Mouse (Mus musculus) layer of hippocampus, postnatal 36 days (tissue): ENCODE measurements around the gene Fam76a. TPM values are rescaled to one million over a fixed set of nuclear protein-coding genes. Genes with fewer than 3 reads are reported as not detected.

Experiments
- DNase-seq, 2 experiments: peaks; one replicate each; pipeline ENCODE4 v3.0.0; 2022
- total RNA-seq, 2 experiments: library from RNA; stranded (reverse); gene quantifications; 2 replicates each; pipeline ENCODE4 v1.2.3; 2021

Gene Fam76a
- total RNA-seq, result 10 to 100 TPM; 52.4 to 53.3 TPM

DNA sequence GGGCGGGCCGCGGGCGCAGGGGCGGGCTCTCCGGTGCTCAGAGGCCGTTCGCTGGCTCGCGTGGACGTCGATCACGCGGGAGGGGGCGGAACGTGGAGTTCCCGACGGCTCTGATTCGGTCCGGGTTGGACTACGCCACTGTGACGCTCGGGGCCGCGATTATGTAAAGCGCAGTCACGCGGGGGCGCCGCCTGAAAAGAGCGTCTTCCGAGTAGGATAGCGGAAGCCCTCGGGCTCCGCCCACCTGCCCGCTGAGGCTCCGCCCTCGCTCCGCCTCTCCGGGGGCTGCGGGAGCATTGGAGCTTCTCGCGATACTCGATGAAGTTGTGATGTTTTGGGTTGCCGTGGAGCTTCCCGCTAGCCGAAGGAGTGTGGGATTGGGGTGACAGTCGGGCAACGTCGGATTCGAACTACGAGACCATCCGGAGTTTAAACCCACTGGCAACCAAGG is at the start of gene Fam76a:
Fam76a (minus strand) TSS at position 1 of the 451 bp plus-strand sequence.
- DNase-seq, result peak; percentile 100

DNA sequence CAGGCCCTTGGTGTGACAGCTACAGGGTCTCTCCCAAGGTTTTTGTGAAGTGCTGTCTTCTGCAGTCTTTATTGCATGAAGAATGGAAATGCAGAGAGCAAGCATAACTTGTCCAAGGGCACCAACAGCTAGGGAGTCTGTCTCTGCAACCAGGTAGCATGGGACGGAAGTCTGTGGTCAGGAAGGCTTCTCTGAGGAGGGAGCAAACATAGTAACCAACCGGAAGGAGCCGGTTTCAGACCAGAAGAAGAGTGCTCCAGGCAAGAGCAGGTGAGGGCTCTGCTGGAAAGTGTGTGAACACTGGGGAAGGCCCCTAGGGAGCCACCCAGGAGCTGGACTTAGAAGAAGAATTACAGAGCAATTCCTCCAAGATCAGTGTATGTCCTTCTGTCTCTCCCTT is 49.7 kb upstream of the Fam76a start:
- no peak for DNase-seq

DNA sequence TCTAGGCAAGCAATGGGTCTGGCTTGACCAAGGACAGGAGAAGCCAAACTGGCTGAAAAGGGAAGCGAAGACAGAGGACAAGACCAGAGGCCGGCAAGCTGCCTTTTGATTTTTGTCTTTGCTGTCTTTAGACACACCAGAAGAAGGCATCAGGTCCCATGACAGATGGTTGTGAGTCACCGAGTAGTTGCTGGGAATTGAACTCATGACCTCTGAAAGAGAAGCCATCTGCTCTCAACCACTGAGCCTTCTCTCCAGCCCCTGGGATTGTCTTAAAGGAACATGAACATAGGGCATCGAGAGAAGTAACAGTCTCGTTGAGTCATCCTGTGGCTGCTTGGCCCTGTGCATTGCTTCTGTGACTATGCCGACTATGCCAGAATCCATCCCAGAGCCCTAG is 49.2 kb upstream of the Fam76a start:
- DNase-seq, result no peak

DNA sequence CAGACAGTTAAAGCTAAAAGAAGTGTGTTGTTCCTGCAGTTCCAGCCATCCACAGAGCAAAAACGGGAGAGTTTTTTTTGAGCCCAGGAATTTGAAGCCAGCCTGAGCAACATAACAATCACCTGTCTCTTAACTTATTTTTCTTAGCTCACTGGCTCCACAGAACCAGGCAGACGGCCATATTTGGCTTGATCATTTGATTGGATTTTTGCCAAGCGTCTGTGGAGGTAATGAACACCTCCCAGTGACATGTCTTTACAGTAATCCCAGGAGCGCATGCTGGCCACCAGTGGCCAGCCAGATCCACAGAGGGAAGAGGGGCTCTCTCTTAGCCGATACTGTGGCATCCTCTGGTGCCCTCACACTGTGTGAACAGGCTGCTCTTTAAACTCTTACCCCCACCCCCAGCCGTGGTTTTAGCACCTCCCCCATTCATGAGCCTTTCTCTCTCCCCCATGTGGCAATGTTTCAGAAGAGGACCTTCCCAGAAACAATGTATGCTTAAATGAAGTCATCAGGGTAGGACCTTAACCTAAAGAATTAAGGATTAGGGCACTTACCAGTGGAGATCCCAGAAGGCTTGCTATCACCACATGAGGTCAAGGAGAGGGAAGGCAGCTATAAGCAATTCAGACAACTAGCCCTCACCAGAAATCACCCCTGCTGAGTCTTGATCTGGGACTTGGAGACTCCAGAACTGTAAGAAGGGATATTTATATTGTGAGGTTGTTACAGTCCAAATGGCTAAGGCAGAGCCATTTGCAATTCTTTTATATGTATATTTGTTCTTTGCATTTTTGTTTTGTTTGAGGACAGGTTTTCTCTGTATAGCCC is 46.0 kb upstream of the Fam76a start:
- no peak for DNase-seq

DNA sequence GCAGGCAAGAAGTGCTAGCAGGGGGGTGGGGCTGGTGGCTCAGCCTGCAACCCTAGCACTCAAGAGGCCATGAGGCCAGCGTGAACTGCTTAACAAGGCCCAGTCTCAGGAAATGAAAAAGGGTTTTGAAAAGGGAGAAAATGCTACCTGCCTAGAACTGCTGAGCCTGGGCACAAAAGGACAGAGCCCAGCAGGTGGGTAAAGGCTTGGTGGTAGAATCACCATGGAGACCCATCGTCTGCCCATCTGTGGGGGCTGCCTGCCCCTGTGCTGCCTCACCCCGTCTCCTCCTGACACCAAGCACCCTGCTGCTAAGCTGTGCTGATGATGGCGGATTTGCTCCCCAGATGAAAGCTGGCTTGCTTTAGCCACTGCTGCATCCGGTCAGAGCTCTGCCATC is 42.1 kb upstream of the Fam76a start:
- no peak for DNase-seq

DNA sequence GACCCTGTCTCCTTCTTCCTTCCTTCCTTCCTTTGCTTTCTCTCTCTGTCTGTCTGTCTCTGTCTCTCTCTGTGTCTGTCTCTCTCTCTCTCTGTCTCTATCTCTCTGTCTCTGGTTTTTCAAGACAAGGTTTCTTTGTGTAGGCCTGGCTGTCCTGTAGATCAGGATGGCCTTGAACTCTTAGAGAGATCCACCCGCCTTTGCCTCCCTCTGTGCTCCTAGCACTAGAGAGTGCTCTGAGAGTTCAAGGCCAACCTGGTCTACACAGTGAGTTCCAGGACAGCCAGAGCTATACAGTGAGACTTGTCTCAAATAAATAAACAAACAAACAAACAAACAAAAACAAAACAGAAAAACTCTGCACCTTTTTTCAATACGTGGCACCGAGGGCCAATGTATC is 41.7 kb upstream of the Fam76a start:
- no peak for DNase-seq

DNA sequence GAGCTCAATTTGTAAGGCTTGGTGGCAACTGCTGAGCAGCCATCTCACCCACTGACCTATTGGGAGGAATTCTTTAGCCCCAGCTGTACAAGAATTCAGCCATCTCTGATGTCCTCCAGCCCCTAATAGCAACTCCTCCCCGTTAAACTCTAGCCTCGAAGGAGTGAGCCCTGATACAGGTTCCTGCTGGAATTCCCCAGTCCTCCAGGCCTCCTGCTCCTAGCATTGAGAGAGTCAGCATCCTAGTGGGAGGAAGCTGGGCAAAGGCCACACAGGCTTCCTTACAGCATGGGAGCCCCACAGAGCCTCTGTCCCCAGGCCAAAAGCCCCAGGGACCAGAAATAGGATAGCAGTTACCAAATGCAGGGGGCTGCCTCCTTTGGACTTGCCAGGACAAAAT is 41.1 kb upstream of the Fam76a start:
- DNase-seq, result no peak

DNA sequence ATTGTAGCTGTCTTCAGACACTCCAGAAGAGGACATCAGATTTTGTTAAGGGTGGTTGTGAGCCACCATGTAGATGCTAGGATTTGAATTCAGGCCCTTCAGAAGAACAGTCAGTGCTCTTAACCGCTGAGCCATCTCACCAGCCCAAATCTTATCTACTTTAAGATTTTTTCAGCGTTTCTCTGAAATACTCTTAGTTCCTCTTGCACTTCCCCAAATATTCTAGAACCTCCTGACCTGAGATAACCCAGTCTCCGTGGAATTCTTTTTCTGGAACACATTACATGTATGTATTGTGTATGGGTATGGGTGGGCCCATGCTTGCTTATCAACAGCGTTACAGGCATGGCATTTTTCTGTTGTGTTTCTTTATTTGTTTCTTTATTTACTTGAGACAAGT is 40.3 kb upstream of the Fam76a start:
- no peak for DNase-seq

DNA sequence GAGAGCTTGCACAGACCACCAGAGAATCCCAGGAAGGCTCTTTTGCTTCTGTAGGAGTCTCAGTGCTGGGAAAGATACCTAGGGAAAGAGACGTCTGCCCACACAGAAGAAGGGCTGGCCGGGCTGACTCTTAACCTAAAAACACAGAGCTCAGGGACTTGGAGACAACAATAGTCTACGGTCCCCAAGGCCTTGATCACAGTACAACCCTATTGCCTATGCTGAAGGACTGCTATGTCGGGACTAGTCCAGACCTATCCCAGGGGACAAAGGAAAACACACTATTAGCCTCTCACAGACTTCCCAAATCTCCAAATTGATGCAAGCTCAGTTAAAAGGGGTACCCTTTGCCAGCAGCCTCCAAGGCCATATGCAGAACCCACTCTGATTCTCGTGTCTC is 39.5 kb upstream of the Fam76a start:
- DNase-seq, result no peak

DNA sequence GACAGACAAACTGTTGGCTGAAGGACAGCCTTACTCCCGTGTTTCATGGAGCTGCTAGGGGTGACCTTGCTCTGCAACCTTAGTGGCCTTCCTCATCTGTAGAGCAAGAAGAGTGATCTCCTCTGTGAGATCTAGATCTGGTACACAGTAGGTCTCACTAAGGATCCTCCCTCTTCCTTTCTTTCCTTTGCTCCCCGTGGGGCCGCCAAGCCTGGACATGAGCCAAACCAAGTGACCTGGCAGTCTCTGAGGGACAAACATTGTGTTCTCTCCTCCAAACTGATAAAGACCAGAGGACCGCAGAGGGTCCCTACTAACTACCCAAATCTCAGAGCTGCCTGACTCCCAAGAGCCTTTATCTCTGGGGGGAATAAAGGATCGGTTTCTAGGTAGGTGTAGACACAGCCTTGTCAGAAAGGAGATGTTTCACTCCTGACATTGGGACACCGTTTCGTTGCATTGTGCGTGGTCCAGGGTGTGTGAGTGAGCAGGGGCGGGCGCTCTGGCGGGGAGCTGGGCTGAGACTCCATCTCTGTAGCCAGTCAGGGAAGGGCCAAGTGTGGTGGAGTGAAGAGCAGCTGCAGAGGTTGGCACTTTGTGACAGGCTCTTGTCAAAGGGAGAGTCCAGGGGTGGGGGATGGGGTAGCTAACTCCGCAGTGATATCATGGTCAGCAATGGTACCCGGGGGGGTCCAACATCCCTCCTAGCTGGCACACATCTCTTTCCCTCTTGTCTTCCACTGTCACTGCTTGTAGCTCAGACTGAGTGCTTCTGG is 38.7 kb upstream of the Fam76a start:
- DNase-seq, result no peak

DNA sequence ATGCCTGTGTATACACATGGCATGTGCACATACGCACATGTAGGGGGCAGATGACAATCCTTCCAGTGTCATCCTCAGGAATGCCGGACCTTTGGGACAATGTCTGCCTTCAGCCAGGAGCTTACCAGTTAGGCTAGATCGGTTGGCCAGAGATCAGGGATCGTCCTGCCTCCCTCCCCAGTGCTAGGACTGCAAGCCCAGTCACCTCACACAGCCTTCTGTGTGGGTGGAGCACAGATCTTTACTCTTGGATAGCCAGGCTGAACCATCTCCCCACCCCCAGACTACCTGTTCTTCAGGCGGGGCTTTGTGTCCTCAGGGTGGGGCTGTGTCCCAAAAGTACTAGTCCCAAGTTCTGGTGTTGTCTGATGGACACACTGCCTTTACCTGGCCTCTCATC is 38.0 kb upstream of the Fam76a start:
- DNase-seq, result no peak

DNA sequence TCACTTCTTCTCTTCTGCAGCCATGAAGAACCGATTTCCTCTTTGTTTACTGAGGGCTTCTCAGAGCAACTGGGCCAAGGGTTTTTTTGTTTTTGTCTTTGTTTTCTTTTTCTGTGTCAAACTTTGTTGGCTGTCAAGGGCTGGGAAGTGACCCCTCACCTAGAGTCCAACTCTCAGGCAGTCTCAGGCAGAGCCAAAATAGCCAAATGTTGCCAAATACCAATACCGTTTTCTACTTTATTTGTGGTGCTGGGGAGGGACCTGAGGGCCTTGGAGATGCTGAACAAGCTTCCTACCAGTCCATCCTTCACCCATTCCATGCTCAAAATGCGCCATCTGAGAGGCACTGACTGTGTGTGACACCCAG is 37.3 kb upstream of the Fam76a start:
- no peak for DNase-seq

DNA sequence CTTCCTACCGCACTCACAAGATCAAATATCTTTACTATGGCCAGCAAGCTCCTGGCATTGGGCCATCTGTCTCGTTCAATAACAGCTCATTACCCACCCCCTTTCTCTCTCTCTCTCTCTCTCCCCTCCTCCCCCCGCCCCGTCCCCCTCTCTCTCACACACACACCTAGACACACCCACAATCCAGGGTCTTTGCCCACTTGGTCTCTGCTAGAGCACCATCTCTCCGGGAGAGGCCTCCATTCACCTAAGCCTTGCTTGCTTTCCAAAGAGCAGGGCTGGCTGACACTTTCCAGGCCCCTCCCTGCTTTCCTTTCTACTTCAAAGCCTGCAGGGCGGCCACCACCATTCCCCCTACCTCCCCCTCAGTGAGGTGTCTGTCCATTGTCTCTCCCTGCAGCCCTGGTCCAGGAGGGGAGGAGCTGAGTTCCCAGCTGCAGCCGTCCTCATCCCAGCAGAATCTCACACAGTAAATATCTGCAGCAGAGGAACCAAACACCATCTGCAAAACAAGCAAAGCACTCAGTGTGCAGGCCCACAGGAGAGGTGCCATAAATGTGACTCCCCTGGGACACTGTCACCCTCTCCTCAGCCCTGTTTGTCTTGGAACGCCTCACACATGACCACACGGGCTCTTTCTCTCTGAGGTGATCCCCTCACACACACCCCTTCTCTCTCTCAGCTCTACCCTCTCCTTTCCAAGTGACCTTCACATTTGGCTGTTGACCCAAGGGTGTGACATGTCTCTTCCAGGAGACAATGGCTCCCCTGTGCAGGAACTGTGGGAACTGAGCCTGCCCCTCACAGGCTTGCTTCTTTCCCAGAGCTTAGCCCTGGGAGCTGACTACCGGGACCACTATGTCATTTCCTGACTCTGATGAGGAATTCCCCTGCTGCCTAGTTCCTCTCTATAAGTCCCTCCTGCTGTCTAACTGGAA is 36.7 kb upstream of the Fam76a start:
- DNase-seq, result no peak

DNA sequence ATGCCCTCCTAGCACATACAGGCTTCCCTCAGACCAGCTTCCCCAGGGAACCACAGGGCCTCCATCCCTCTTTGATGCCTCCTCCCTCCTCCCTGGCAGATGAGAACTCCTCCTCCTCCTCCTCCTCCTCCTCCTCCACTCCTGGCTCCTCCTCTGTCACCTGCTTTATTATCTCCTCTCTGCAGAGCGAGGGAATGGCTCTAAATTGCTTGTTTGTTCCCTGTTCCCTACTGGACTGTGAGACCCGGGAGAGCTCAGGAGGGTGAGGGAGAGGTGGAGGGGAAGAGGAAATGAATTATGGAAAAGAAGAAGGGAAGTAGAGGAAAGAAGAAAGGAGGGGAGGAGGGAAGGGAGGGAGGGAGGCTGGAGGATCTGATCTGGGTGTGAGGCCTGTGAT is 33.0 kb upstream of the Fam76a start:
- DNase-seq, result no peak

DNA sequence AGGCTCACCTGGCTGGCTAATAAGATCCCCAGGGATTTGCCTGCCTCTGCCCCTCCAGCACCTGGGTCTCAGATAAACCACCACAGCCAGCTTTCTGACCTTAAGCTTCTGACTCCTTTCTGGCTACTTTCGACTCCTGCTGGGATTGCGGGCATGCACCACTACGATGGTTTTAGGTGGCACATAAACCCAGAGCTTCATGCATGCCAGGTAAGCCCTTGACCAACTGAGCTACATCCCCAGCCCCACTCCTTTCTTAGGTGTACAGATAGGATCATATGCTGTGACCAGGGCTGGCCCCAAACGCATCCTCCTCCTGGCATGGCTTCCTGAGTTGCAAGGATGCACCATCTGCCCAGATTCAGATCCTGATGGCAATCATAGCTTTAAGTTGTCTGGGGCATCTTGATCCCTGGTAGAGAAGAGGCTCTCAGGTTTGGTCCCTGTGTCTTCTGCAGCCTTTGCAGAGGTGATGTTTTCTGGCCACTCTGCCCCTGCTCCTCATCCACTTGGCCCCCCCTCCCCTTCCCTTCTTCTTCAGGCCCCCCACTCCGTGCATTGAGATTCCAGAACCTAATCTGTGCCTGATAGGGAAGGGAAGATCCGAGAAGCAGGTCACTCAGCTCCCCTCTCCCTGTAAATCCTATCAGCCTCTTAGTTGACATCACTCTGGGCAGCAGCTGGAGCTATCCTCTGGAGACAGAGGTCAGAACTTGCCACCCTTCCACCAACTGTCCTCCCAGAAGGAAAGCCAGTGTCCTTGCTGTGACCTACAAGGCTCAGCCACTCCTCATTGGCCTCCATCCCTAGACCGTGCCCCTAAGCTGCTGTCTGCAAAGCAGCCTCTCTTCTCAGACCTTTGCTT is 32.4 kb upstream of the Fam76a start:
- DNase-seq, result no peak

DNA sequence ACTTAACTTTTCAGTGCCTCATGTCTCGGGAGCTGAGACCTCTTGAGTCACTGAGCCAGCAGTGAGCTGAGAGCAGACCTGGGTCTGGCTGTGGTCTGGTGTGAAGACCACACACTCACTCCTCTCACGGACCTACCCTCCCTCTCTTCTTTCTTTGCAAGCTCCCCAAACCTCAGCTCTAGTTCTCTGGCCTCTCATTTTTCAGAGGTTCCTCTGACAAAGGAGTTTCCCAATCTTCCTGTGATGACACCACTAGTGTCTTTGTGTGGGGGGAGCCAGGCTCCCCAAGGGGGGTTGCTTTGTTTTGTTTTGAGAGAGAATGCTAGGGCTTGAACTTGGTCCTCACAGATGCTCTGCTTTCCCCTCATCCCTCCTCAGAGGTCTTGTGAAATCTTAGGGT is 28.6 kb upstream of the Fam76a start:
- DNase-seq, result no peak

DNA sequence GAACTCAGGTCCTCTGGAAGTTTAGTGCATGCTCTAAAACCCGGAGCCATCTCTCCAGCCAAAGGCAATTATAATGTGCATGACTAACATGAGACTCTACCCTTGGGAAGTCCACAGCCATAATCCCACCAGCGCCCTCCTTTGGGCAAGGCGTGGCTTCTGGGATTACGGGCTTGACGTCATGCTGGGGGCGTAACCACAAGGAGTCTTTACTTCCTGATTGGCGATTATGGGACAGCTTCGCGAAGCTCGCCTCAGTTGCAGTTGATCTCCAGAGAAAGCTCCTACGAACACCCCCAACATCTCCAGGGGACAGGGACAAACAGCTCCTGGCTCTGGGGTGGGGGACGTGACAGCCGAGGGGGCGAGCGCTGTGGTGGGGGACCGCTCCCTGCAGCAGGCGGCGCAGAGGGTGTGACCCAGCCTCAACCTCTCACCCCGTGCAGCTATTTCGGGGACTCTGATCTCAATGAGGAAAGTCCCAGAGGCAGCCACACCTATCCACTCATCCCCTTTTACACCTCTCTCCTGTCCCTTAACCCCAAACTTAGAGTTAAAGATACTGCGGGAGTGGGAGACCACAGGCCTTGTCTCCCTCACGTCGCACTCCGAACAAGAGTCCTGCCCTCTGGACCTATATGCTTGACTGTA is 27.6 kb upstream of the Fam76a start:
- DNase-seq, result no peak

DNA sequence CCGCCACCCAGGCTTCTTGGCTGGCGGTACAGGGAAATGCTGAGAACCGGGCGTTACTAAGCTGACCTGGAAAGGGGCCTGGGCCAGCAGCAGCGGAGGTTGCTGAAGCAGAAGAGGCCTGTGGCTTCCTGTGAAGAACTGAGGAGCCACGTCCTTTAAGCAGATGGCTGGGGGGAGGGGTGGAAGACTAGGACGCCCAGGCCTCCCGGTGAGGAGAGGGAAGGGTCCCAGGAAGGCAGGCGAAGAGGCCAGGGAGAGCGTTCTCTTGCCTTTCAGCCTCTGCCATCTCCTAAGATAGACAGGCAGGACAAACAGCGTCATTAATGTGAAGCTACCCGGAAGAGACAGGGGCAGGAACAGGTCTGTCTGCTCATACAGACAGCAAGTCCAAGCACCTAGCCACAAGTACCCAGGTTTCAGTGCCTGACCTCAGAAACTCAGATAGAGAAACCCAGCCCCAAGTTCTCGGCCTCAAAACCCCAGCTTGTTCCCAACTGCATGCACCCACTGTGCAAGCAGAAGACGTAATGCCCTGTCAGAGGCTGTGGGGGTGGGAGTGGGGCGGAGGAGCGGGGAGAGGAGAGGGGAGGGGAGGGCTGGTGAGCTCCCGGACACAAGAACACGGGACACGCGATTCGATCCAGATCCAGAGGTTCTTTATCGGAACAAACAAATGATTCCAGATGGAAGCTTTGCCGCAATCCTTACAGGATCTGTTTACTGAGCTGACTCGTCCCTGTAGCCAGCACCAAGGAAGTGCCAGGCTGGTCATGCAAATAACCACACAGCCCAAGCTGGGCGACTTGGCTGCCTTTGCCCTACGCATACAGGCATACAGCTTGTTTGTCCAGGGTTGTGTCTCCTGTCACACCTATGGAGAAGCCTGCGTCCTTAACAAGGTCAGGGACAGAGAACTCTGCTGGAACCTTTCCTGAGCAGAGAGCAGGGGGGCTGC is 24.0 kb upstream of the Fam76a start:
- DNase-seq, result peak in 1 of 2 experiments; percentile 38

DNA sequence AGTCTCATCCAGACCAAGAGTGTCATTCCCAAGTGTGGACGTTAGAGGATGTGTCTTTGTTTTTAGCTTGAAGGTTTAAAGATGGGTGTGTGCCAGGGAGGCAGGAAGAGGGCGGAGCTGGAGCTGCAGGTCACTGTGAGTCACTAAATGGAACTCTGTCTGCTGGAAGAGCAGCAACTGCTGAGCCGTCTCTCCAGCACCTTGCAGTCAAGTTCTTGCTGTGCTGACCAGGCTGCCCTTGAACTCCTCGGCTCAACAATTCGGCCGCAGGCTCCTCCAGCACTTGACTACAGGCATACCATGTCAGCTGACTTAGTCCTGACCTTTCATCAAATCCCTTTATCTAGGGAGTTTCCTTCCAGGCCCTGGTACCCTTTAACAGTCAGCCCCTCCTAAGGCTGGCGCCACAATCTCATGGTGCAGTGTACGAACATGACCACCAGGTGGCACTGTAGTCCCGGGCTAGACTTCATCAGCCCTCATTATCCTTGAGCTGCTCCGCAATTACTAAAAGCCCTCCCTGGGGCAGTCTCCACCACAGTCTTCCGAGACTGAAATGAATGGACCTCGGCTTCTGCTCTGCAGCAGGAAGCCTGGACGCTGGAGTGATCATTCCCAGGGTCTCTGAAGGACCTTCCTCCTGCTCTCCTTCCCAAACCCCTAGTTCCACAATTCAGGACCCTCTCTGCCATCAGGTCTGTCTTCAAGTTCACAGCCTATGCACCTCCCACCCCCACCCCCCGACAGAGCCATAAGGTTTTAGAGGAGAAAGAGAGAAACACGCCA is 23.1 kb upstream of the Fam76a start:
- peak; percentile 85 to 88 for DNase-seq
